ENCODE assay signal across 14 mouse cellular contexts in genomic region chr12:31302766-31303511, GRCm38 (mm10). TPM values are rescaled to one million over a fixed set of nuclear protein-coding genes. Genes with fewer than 3 reads are reported as not detected.
DNase-seq lines count a peak whose midpoint lies in the region; ATAC-seq and TF ChIP-seq lines count a peak whose summit lies in the region.
"Had no signal": no experiment of that assay in that cellular context is flagged by ENCODE, and none has a peak within 500 bp of the region (broad histone marks: within the 10 kb centered on the region; RNA-seq: fewer than 3 reads in every experiment).

No protein-coding gene starts in this region.

- no peaks in the 10 kb centered on the region for H3K9me3 ChIP-seq in embryonic facial prominence, embryonic 14.5 days (ENCODE audit: control insufficient read depth, low read length)
- no peaks in the 10 kb centered on the region for H3K9me3 ChIP-seq in embryonic facial prominence, embryonic 10.5 days
- H3K9me3 ChIP-seq in hindbrain, embryonic 14.5 days (ENCODE audit: control insufficient read depth, low read length) = no peaks in the 10 kb centered on the region
- H3K9me3 ChIP-seq in hindbrain, embryonic 10.5 days = no peaks in the 10 kb centered on the region
- H3K9me3 ChIP-seq in forebrain, postnatal 0 days (ENCODE audit: low read length) = no peaks in the 10 kb centered on the region
- H3K9me3 ChIP-seq: embryonic facial prominence, embryonic 13.5 days; limb, embryonic 10.5 days had no signal

- H3K4me3 ChIP-seq in embryonic facial prominence, embryonic 14.5 days (ENCODE audit: low read depth, low read length) = no peak overlapping the region
- no peak overlapping the region for H3K4me3 ChIP-seq in embryonic facial prominence, embryonic 10.5 days
- no peak overlapping the region for H3K4me3 ChIP-seq in hindbrain, embryonic 14.5 days (replicated peaks; ENCODE audit: low read length)
- no peak overlapping the region for H3K4me3 ChIP-seq in hindbrain, embryonic 10.5 days
- no peak overlapping the region for H3K4me3 ChIP-seq in forebrain, postnatal 0 days (ENCODE audit: low read depth, low read length)
- H3K4me3 ChIP-seq: embryonic facial prominence, embryonic 13.5 days; limb, embryonic 10.5 days; myocyte had no signal

- H3K27me3 ChIP-seq in embryonic facial prominence, embryonic 14.5 days (replicated peaks; ENCODE audit: control insufficient read depth, insufficient read depth, low read length) = no peaks in the 10 kb centered on the region
- H3K27me3 ChIP-seq in embryonic facial prominence, embryonic 10.5 days (replicated peaks; ENCODE audit: low read depth, poor library complexity, severe bottlenecking) = no peaks in the 10 kb centered on the region
- no peaks in the 10 kb centered on the region for H3K27me3 ChIP-seq in hindbrain, embryonic 14.5 days (ENCODE audit: control insufficient read depth, insufficient read depth, low read length)
- H3K27me3 ChIP-seq in hindbrain, embryonic 10.5 days (ENCODE audit: insufficient read depth, poor library complexity, severe bottlenecking) = no peaks in the 10 kb centered on the region
- no peaks in the 10 kb centered on the region for H3K27me3 ChIP-seq in forebrain, postnatal 0 days (ENCODE audit: insufficient read depth, low read length)
- H3K27me3 ChIP-seq: embryonic facial prominence, embryonic 13.5 days had no signal

- 74% methylated on average over 16 of the region's 16 CpGs for WGBS in embryonic facial prominence, embryonic 14.5 days
- WGBS in embryonic facial prominence, embryonic 10.5 days = 88% methylated on average over 16 of the region's 16 CpGs
- 72% methylated on average over 16 of the region's 16 CpGs for WGBS in hindbrain, embryonic 14.5 days
- WGBS in hindbrain, embryonic 10.5 days = 94% methylated on average over 16 of the region's 16 CpGs
- WGBS in forebrain, postnatal 0 days = 57% methylated on average over 16 of the region's 16 CpGs

- peak overlapping the region; percentile 35; the same call in 1 of the 2 replicates for H3K27ac ChIP-seq in embryonic facial prominence, embryonic 14.5 days (replicated peaks; ENCODE audit: low read depth, low read length)
- H3K27ac ChIP-seq in embryonic facial prominence, embryonic 10.5 days (replicated peaks) = no peak overlapping the region; the same call in 1 of the 2 replicates
- H3K27ac ChIP-seq in hindbrain, embryonic 14.5 days = no peak overlapping the region
- H3K27ac ChIP-seq in hindbrain, embryonic 10.5 days = no peak overlapping the region
- no peak overlapping the region for H3K27ac ChIP-seq in forebrain, postnatal 0 days (ENCODE audit: low read depth, low read length)
- H3K27ac ChIP-seq: embryonic facial prominence, embryonic 13.5 days; limb, embryonic 10.5 days had no signal

- H3K36me3 ChIP-seq in embryonic facial prominence, embryonic 14.5 days (ENCODE audit: control insufficient read depth, insufficient read depth, low read length) = peaks cover 99% of the 10 kb centered on the region
- H3K36me3 ChIP-seq in embryonic facial prominence, embryonic 10.5 days (replicated peaks) = peaks cover 100% of the 10 kb centered on the region
- H3K36me3 ChIP-seq in hindbrain, embryonic 14.5 days (replicated peaks; ENCODE audit: control insufficient read depth, insufficient read depth) = no peaks in the 10 kb centered on the region
- peaks cover 23% of the 10 kb centered on the region for H3K36me3 ChIP-seq in hindbrain, embryonic 10.5 days
- peaks cover 25% of the 10 kb centered on the region for H3K36me3 ChIP-seq in forebrain, postnatal 0 days (ENCODE audit: insufficient read depth)

- no peaks in the 10 kb centered on the region for H3K4me1 ChIP-seq in embryonic facial prominence, embryonic 14.5 days (ENCODE audit: control insufficient read depth, insufficient read depth, low read length)
- peaks cover 15% of the 10 kb centered on the region for H3K4me1 ChIP-seq in embryonic facial prominence, embryonic 10.5 days
- no peaks in the 10 kb centered on the region for H3K4me1 ChIP-seq in hindbrain, embryonic 14.5 days (replicated peaks; ENCODE audit: control insufficient read depth, insufficient read depth, low read length)
- no peaks in the 10 kb centered on the region for H3K4me1 ChIP-seq in hindbrain, embryonic 10.5 days (replicated peaks)
- H3K4me1 ChIP-seq in forebrain, postnatal 0 days (ENCODE audit: insufficient read depth) = no peaks in the 10 kb centered on the region

- TF ChIP-seq CTCF in forebrain, postnatal 0 days (IDR thresholded peaks at IDR 0.05; ENCODE audit: low read depth) = no peak

- H3K4me2 ChIP-seq in embryonic facial prominence, embryonic 14.5 days (ENCODE audit: low read depth, low read length) = no peak overlapping the region
- H3K4me2 ChIP-seq in hindbrain, embryonic 14.5 days (replicated peaks) = no peak overlapping the region
- no peak overlapping the region for H3K4me2 ChIP-seq in forebrain, postnatal 0 days (ENCODE audit: low read depth)
- H3K4me2 ChIP-seq: embryonic facial prominence, embryonic 13.5 days had no signal

- no peak overlapping the region for H3K9ac ChIP-seq in embryonic facial prominence, embryonic 14.5 days (ENCODE audit: low read depth, low read length)
- H3K9ac ChIP-seq in hindbrain, embryonic 14.5 days = no peak overlapping the region
- no peak overlapping the region for H3K9ac ChIP-seq in forebrain, postnatal 0 days
- H3K9ac ChIP-seq: embryonic facial prominence, embryonic 13.5 days had no signal

- no peak for DNase-seq in embryonic facial prominence, embryonic 14.5 days (ENCODE audit: low spot score)
- DNase-seq in embryonic facial prominence, embryonic 10.5 days (ENCODE audit: low spot score) = no peak
- DNase-seq in hindbrain, embryonic 14.5 days (ENCODE audit: low spot score) = no peak
- DNase-seq in hindbrain, embryonic 10.5 days (ENCODE audit: low spot score) = no peak
- peak; percentile 46 for DNase-seq in Muller cell, postnatal 12 days (ENCODE audit: inconsistent ontology term)
- peak; percentile 22 for DNase-seq in forebrain, postnatal 0 days
- DNase-seq in ovary, adult 18-20 months (ENCODE audit: low spot score) = no peak
- no peak for DNase-seq in layer of hippocampus, adult 11-12 months (ENCODE audit: low spot score)
- DNase-seq: kidney, adult 8-10 months; lung, postnatal 4 days; thymus, postnatal 25 days had no signal

- no peak for ATAC-seq in embryonic facial prominence, embryonic 14.5 days (ENCODE audit: low read depth)
- peak; percentile 38; the same call in 1 of the 2 replicates for ATAC-seq in hindbrain, embryonic 14.5 days (ENCODE audit: low FRiP score)
- peak; percentile 68 for ATAC-seq in forebrain, postnatal 0 days

RNA-seq across cellular contexts. Expression of gene Lamb1, which starts 37.9 kb away (rescaled TPM):
- polyA plus RNA-seq in embryonic facial prominence, embryonic 14.5 days (2014; fragmentation: Nextera tagmentation; extraction: Ambion mirVana) = 84.2 and 93.9 TPM in 2 replicates
- polyA plus RNA-seq in embryonic facial prominence, embryonic 10.5 days (2016; fragmentation: Nextera tagmentation; extraction: Ambion mirVana) = 37.2 and 42.5 TPM in 2 replicates
- 20.9 and 22.0 TPM in 2 replicates for polyA plus RNA-seq in hindbrain, embryonic 14.5 days (2014; fragmentation: Nextera tagmentation; extraction: Ambion mirVana)
- 21.8 and 23.7 TPM in 2 replicates for polyA plus RNA-seq in hindbrain, embryonic 10.5 days (2016; fragmentation: Nextera tagmentation; extraction: Ambion mirVana)
- 25.3 and 33.4 TPM in 2 replicates for total RNA-seq in forebrain, postnatal 0 days (2014; rRNA removed)
- 10.2 and 12.1 TPM in 2 replicates for polyA plus RNA-seq in forebrain, postnatal 0 days (2015; fragmentation: Nextera tagmentation; extraction: Ambion mirVana)

RNA-seq across cellular contexts. Expression of gene Dld, which starts 48.3 kb away (rescaled TPM):
- polyA plus RNA-seq in embryonic facial prominence, embryonic 14.5 days (2014; fragmentation: Nextera tagmentation; extraction: Ambion mirVana) = 127 and 138 TPM in 2 replicates
- polyA plus RNA-seq in embryonic facial prominence, embryonic 10.5 days (2016; fragmentation: Nextera tagmentation; extraction: Ambion mirVana) = 145 and 147 TPM in 2 replicates
- 125 and 138 TPM in 2 replicates for polyA plus RNA-seq in hindbrain, embryonic 14.5 days (2014; fragmentation: Nextera tagmentation; extraction: Ambion mirVana)
- 115 and 129 TPM in 2 replicates for polyA plus RNA-seq in hindbrain, embryonic 10.5 days (2016; fragmentation: Nextera tagmentation; extraction: Ambion mirVana)
- 57.5 and 64.2 TPM in 2 replicates for total RNA-seq in forebrain, postnatal 0 days (2014; rRNA removed)
- polyA plus RNA-seq in forebrain, postnatal 0 days (2015; fragmentation: Nextera tagmentation; extraction: Ambion mirVana) = 110 and 114 TPM in 2 replicates

Comparison
In these comparisons a context has a peak if more than half of its experiments do, and no peak if none do; other contexts are left out.
1. DNase-seq: peak in Muller cell, postnatal 12 days (single experiment) and forebrain, postnatal 0 days (single experiment); none in embryonic facial prominence, embryonic 14.5 days (single experiment), embryonic facial prominence, embryonic 10.5 days (single experiment), hindbrain, embryonic 14.5 days (single experiment), hindbrain, embryonic 10.5 days (single experiment), ovary, adult 18-20 months (single experiment) and layer of hippocampus, adult 11-12 months (single experiment).